Mouse (Mus musculus): ENCODE data around the gene Gm45021.
"Not testable (repeated sequence)": the region's sequence is repeated elsewhere in the genome, so short reads cannot be mapped to it uniquely, and the experiment has no call there.

Gm45021 gene

DNA sequence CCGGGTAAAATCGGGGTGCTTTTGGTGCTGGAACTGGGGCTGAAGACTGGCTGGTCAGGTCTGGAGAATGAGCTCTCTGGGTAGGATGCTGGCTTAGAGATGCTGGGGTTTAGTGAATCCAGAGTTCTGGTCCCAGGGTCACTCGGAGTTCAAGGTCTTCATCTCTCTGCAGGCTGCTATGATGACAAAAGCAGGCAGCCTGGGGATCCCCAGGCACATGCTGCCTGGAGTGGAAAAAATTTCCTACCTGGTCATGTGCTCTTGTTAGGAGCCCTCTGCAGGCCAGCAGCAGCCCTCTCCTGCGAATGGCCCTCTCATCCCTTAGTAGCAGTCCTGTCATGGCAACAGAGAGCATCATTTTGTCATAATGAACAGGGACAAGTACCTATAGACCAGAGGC is 24.1 kb downstream of the Gm45021 start:
- DNase-seq (ENCODE audit: low read depth), result no peak

GRCm38 (mm10) chr6:48614756-48615155 is 25.3 kb downstream of the Gm45021 start:
- no peak for DNase-seq (ENCODE audit: low read depth)

- DNase-seq (ENCODE audit: low read depth), result no peak
Measured at GRCm38 (mm10) chr6:48620031-48620430, 30.6 kb downstream of the Gm45021 start.

- not testable (repeated sequence) for DNase-seq (ENCODE audit: low read depth)
Measured at GRCm38 (mm10) chr6:48622186-48622843, 32.9 kb downstream of the Gm45021 start.

- no peak for DNase-seq (ENCODE audit: low read depth)
Measured at GRCm38 (mm10) chr6:48623460-48623859, 34.0 kb downstream of the Gm45021 start.

- no peak for DNase-seq (ENCODE audit: low read depth)
Measured at GRCm38 (mm10) chr6:48626464-48626863, 37.1 kb downstream of the Gm45021 start, which contains the start of gene AI854703. Gene AI854703, plus strand, starts transcription at chr6:48626764.

DNA sequence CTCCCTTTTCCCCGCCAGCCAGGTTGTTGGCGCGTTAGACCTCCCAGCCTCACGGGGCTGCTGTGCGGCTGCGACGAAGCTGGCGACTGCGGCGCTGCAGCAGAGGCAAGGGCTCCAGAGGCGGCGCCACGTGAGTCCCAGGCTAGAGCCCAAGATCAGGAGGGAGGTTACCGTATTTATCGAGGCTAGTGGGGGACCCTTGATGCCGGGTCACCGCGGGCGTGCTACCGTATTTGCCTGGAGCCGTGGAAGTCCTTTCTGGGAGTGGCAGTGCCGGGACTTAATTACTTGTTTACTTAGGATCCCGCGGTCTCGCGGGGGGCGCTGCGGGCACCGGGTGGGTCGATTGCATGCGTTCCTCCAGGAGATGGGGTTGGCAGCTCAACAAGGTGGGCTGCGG is 37.6 kb downstream of the Gm45021 start:
- DNase-seq (ENCODE audit: low read depth), result no peak

- no peak for DNase-seq (ENCODE audit: low read depth)
Measured at GRCm38 (mm10) chr6:48627511-48627924, 38.1 kb downstream of the Gm45021 start.

DNA sequence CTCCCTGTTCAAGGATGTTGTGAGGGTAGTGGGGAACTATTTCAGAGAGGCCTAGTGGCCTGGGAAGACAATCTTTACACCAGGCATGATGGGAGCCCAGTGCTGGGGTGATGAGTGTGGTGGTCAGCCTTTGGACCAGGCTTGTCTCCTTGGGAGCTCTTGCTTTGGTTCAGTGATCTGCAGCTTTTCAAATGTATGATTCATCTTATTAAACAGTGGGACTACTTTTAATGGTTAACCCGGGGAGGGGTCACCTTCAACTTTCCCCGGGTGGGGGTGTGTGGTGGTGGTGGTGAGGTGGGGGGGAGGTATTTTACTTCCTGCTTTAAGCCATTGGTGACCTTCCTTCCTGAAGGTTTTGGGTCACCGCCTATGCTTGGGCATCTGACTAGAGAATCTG is 39.0 kb downstream of the Gm45021 start:
- no peak for DNase-seq (ENCODE audit: low read depth)

DNA sequence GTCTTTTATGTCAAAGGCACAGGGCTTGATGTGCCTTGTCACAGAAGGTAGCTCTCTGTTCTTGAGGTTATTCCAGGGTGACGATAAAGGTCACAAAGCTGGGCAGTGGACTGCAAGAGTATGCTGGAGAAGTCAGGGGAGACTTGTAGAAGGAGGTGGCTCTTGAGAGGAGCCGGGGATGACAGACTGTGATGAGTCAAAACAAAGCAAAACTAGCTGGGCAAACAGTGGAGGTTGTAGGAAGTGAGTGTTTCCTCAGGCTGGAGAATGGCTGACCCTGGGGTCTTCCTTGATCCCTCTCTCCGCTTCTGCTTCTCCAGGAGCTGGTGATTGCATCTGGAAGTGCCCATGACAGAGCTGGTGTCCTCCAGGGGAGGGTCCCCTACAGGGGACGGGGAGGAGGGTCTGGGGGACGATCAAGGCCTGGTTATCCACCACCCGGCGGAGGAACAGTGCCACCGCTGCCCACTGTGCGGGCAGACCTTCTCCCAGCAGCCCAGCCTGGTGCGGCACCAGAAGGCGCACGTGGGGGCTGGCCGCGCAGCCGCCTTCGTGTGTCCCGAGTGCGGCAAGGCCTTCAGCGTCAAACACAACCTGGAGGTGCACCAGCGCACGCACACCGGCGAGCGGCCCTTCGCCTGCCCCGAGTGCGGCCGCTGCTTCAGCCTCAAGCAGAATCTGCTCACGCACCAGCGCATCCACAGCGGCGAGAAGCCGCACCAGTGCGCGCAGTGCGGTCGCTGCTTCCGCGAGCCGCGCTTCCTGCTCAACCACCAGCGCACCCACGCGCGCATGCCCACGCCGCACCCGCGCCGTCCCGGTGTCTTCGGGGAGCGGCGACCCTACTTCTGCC is 39.6 kb downstream of the Gm45021 start:
- DNase-seq (ENCODE audit: low read depth), result no peak

GRCm38 (mm10) chr6:48629661-48630034 is 40.2 kb downstream of the Gm45021 start:
- no peak for DNase-seq (ENCODE audit: low read depth)

GRCm38 (mm10) chr6:48630831-48631230 is 41.4 kb downstream of the Gm45021 start:
- DNase-seq (ENCODE audit: low read depth), result no peak

DNA sequence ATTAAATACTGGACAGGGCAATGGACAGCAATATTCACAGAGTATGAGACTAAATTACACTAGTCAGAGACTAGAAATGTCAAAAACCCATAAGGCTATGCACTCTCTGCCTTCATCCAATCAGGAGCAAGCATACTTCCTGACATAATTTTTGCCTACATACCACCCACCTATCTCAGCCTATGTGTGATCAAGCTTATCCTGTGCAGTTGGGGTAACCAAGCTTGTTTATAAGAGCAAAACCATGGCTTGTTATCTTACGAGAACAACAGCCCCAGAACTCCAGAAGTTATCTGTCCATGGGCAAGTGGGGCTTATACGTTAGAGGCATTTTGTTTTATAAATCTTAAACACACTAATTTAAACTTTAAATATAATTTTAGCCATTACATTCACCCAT is 45.7 kb downstream of the Gm45021 start:
- DNase-seq (ENCODE audit: low read depth), result no peak

DNA sequence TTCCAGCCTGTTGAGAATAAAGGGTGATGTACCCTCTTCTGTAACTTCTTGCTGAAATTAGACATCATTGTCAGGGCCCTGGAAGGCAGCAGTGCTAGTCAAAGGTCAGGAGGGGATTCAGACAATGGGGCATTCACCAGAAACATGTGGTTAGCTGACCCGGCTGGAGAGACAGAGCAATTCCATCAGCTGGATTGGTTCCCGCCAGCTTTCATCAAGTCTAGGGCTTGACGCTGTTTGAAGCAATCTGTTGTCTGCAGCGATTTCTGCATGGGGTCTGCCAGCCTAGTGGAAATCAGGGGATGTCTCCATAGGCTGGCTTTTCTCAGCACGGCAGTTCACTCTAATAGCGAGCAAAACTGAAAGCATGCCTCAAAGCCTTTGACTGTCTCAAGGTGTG is 47.1 kb downstream of the Gm45021 start:
- peak; percentile 16 for DNase-seq (ENCODE audit: low read depth)

DNA sequence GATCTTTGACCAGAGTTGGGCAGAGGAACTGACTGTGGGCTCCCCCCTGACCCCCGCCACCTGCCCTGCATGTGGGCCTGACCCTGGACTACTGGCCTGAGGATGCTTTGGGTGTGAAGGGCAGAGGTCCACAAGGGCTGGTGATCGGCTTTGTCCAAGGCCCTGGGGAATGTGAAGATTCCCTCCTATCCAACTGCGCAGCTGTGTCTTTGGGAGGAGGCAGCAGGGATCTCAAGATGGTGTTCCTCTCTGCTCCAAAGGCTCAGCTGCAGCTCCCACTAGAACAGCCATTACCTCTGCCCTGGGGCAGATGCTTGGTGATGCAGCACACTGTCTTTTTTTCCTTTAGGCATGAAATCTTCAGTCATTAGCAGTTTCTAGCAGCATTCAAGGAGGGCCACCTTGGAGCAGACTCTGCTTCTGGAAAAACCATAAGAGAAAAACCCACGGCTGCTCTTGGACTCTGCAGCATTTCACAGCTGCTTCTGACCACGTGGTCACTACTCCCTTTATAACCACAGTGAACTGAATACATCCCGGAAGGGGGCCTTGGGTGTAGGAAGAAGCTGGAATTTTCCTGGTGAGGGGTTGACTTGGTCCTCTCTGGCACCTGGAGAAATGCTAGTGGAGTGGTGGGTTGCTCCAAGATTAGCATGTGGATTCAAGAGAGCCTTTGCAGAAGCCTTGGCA is 48.5 kb downstream of the Gm45021 start:
- no peak for DNase-seq (ENCODE audit: low read depth)

- no peak for DNase-seq (ENCODE audit: low read depth)
Measured at GRCm38 (mm10) chr6:48638553-48638952, 49.1 kb downstream of the Gm45021 start.

DNA sequence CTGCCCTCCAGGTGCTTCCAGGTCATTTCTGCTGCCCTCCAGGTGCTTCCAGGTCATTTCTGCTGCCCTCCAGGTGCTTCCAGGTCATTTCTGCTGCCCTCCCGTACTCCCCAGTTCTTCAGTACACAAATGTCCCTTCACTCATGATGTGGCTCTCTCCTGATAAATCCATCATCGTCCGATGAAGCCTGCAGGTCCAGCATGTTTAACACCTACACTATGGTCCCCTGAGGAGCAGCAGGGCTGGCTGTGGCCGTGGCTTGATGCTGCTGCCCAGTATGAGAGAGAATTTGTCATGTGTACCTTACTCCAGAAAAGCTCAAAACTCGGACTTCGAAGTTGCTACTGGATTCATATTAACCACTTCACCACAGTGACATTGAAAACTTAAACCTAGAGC is 52.0 kb downstream of the Gm45021 start:
- DNase-seq (ENCODE audit: low read depth), result no peak

DNA sequence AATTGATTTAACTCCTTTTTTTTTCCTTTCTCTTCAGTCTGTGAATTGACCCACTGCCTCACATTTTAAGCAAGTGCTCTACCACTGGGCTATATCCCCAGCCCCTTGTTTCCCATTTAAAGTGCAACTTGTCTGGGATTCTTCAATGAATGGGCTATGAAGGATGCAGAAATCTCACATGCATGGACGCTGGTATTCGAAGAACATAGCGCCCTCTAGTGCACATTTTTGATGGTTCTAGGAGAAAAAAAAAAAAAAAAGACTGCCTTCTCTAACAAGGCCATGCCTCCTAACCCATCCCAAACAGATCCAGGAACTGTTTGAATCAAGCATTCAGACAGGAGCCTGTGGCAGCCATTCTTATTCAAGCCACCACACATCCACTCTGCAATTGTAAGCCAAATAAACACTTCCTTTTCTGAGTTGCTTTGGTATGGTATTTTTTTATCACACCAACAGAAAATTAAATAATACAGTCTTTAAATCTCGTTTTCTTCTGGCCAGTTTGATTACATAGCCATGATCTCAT is 53.4 kb downstream of the Gm45021 start:
- peak; percentile 56 for DNase-seq (ENCODE audit: low read depth)

- DNase-seq (ENCODE audit: low read depth), result no peak
Measured at GRCm38 (mm10) chr6:48645660-48646308, 56.4 kb downstream of the Gm45021 start.

GRCm38 (mm10) chr6:48646309-48646690 is 56.9 kb downstream of the Gm45021 start:
- DNase-seq (ENCODE audit: low read depth), result no peak

DNA sequence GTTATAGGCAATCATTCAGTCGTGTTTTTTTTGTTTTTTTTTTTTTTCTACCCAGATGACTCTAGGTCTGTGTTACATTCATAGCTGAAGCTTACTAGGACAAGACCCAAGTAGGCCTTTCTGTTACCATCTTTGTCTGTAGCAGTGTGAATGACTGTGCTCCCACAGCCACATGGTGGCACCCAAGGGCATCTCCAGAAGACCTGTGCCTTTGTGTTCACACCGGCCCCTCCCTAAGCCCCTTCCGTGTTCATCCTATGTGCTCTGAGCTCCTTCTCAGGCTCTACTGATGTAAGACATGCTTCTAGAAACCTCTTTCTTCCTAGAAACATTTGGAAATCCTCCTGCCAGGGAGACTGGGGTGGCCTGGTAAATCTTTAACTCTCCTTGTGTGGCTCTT is 57.6 kb downstream of the Gm45021 start, which contains the start of gene Gimap8:
Gimap8 (plus strand) TSS at position 240 of the 400 bp plus-strand sequence.
- no peak for DNase-seq (ENCODE audit: low read depth)

DNA sequence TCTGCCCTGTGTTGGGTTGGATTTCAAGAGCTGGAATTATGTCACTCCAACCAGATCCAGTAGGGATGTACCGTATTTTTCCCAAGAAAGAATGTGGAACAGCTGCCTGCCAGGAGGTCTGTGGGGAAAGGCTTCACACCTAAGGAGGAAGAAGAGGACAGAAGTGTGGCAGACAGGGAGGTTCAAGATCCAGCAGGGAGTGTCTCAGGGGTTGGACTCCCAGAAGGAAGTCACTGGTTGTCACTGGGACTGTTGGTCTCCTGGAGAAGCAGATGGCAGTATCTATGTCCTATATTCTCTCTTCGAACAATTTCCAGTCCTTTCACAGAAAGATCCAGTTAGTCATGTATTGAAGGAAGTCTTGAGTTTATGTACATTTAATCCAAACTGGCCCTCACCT is 58.2 kb downstream of the Gm45021 start:
- no peak for DNase-seq (ENCODE audit: low read depth)

All from fibroblast of lung, adult 2 months (primary cell).